Mouse (Mus musculus): ENCODE measurements around the gene Notch2.

The Notch2 gene

DNA sequence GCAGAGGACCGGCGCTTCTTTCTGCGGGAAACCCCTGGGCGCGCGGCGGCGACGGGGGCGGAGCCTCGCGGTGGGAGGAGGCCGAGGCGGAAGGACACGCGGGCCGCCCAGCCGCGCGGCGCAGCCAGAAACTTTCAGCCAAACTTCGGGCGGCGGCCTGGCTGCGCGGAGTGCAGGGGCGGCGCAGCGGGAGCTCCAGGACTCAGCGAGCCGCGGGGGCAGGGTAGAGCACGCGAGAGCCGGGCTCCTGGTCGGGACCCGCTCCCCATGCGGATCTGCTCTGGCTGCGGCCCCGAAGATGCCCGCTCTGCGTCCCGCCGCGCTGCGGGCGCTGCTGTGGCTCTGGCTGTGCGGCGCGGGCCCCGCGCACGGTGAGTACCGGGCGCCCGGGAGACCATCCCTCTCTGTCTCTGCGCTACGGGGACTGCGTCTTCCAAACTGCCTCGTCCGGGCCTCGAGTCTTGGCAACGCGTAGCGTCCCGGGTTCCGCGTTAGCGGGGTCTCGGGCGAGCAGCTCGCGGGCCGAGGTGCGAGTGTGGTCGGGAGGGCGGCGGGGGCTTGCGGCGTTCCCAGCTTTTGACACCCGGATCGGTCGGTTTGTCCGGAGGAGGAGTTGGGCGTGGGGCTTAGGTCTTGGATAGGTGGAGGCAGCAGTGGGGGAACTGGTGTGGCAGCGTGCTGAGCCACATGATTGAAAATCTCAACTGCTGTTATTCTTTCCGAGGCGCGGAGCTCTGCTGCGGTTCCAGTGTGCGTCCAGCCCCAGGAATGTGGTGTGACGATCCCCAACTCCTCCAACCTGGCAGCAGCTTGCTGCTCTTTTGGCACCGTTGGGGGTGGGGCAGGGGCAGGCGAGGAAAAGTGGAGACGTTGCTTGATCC is at the start of gene Notch2:
Gene Notch2 (plus strand): TSS at position 127 of the 881 bp plus-strand sequence.
- DNase-seq, result peak; percentile 88 to 90

DNA sequence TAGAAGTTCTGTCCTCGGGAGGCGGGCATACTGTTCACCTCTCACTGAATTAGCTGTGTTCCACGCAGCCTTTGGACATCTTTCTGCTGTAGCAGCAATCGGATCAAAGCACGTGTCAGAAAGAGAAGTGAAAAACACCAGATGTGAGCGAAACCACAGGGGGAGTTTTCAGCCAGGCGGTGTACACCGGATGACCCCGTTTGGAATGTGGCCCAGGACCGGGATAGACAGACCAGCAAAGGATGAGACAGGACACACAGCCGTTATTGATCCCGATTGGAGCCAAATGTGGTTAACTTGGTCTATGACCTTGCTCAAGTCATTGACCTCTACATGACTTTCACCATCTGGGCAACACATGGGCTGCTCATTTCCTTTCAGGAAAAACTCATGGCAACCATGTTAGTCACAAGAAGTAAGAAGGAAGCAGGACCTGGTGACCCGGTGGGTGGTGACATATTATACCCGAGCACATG is 48.4 kb upstream of the Notch2 start:
- DNase-seq, result peak in 1 of 2 experiments; percentile 16

DNA sequence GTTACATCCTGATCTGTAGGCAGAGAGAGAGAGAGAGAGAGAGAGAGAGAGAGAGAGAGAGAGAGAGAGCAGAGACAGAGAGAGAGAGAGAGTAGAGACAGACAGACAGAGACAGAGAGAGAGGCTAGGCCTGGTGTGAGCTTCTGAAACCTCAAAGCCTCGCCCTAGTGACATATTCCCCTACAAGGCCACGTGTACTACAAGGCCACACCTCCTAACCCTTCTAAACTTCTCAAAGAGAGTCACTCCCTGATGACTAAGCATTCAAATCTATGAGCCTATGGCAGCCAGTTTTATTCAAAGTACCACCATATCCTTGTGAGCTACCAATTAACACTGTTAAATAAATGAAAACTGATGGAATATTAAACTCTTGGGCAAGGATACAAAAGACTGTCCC is 45.7 kb upstream of the Notch2 start:
- no peak for DNase-seq

DNA sequence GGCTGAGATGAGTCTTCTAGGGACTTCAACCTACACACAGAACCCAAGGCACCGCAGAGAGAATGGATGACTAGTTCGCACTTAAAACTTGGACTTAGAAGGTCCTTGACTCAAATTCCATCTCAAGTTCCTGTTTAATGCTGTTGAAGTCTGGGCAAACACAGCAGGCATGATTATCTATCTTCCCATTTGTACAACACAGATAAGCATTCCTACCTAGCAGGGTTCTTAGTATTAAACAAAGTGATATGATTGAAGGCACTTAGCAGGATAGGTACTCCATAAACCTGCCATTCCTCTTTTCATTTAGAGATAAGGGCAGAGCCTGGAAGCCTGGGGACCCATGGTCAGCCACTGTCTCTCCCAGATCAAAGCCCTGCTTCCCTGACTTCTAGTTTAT is 45.1 kb upstream of the Notch2 start:
- no peak for DNase-seq

DNA sequence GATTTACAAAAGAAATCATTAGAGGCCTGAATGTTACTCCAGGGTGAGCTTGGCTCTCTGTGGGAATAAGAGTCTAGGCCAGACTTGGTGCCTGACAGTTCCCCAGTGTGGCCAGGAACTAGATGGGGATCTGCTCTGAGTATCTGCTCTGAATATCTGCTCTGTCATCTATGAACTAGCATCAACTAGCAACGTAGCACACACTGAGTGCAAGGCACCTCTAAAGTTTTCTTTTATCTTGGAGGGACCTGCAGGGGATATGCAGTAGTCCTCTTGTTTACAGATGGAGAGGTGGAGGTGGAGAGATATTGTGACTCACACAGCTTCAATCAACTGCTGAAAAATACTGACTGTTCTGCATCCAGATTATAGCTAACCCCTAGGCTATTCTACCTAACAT is 44.3 kb upstream of the Notch2 start:
- DNase-seq, result no peak

DNA sequence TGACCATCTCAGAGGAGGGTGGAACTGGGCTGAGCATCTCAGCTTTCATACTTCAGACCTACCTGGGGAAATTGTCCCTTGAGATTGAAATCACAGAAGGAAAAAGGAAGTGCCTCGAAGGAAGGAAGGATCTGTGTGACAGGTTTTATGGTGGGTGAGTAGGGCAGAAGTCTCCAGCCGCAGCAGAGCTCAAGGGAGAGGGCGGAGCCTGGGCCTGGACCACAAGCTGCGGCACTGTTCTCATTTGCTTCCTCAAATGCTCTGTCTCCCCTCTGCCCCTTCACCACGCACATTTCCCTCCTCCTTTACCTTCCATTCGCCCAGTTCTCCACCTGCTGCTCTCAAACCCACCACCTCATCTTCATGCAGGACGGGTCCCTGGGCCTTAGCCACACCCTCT is 42.2 kb upstream of the Notch2 start:
- DNase-seq, result peak; percentile 9 to 25

DNA sequence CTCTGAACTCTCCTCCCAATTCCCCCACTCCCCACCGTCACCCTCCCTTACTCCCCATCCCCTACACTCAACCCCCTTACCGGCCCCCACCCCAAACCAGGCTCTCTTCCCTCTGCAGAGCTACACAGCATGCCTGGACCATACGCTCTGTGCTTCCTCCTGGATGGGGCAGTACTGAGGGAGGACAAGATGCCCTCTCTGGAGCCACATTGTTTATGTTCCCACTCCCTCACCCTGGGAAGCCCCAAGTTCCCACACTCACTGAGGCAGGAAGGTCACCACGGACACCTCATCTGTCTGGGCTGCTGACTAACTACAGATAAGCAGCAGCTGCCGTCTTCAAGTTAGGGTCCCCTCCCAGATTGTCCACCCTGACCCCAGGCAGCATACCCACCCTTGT is 41.1 kb upstream of the Notch2 start:
- DNase-seq, result no peak

DNA sequence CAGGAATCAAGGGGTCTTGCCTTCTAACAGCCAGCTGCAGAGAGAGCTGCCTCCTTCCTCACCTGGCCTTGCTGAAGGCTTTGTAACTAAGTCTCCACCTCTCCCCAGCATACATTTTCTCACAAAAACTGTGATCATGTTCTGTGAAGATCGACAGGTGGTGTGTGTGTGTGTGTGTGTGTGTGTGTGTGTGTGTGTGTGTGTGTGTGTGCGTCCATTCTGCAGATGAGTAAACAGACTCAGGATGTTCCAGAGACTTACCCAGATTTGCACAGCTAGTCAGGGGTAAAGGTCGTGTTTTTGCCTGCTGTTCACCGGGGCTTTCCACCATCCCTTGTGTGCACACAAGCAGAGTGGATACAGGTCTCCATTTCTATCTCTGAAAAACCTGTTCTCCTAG is 40.6 kb upstream of the Notch2 start:
- DNase-seq, result no peak

DNA sequence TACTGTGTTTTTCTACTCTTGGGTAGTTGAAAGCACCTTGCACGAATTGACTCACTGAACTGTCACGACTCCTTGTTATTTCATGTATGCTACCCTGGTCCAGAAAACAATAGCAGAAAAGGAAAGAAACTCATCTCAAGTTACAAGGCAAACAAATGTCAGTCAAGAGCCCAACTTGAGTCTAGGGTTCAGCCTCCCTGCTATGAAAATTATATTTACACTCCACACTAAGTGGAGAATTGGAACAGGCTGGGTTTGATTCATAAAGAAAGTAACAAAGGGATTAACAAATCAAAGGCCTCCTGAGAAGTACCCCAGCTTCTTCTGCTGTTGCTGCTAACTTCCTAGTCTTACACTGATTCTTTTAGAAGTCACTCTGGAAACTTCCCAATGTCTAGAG is 40.0 kb upstream of the Notch2 start:
- no peak for DNase-seq

DNA sequence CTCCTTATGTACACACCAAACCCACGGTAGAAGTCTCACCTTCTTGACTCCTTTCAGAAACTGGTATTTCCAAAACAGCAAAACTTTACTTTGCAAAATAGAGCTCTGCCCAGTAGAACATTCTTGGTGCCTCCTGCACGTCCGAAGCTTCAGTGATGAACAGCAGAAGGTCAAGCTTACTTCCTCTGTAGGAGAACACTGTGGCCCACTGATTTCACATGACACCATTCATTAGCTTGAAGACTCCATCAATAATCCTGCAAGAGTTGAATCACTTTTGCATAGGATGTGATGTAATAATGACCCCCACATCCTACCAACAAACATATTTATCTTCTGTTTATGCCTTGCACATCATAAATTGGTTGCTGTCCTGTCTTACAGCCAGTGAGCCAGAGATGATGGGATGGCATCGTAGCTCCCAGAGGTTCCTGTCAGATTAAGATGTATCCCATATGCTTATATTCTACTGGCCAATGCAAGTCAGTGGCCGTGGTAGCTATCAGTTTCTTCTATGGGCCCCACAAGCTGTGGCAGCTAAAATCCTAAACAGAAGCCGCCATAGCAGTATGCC is 39.0 kb upstream of the Notch2 start:
- no peak for DNase-seq

DNA sequence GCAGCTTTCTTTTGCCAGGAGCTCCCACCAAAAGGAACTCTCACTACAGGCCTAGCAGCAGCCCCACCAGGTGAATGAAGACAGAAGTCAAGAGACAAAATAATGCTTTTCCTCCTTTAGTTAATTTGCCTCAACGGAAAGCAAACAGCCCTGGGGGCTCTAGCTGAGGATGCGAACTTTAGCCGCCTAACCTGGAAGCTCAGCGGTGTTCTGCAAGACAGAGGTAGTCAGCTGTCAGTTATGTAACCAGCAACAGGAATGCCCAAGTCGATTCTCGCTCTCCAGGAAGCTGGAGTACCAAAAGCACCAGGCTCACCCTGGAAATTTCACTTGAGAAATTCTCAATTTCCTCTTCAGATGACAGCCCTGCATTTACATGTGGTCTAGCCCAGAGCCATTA is 36.6 kb upstream of the Notch2 start:
- DNase-seq, result no peak

DNA sequence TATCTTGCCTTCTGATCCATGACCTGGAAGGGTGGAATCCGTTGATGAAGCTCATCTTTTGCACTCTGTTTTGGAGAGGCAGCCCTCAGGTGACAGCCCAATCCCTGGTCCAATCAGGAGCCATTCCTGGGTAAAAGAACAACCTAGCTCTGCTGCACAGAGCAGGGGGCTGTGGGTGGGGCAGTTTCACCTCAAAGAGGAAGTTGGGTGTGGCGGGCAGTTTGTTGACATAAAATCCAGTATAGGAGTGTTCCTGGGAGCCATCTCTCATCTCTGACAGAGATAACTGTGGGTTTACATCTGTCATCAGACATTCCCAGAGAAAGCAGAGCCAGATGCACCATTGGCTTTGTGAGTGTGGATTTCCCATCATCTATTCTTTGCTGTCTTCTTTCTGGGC is 34.6 kb upstream of the Notch2 start:
- no peak for DNase-seq

DNA sequence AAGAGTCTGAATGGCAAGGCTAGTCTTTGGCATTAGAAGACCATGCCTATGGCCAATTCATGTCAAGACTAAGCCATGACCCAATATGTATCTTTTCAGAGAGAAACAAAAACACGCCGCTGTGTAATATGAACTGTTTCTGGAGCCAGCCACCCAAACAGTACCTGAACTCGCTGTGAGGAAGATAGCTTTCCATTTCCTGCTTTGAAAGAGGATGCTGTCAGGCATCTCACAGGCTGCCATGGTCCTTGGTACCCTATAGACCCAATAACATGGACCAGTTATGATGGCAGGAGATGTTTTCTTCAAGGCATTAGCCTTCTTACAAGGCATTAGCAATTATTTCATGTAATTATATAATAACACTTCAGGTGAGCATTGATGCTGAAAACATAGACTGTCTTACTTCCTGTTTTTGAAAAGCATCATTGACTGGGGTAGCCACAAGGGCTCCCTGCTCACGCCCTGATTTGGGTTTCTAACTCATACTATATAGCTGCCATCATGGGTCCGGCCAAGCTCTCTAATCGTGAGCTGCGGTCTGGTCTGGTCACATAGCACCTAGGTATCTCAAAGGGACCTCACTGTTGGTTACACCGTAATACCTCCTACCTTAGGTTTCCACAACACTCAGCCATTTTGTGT is 32.5 kb upstream of the Notch2 start:
- DNase-seq, result no peak

DNA sequence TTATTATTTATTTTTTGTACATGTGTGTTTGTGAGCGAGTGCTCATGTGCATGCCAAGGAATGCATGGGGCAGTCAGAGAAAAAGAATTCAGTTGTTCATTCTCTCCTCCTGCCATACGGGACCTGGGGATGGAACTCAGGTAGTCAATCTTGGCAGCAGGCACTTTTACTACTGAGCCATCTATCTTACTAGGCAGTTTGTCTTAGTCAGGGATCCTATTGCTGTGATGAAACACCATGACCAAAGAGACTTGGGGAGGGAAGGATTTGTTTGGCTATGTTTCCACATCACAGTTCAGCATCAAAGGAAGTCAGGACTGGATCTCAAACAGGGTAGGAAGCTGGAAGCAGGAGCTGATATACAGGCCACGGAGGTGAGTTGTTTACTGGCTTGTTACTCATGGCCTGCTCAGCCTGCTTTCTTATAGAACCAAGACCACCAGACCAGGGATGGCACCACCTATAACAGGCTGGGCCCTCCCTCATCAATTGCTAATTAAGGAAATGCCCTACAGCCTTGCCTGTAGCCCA is 31.9 kb upstream of the Notch2 start:
- no peak for DNase-seq

DNA sequence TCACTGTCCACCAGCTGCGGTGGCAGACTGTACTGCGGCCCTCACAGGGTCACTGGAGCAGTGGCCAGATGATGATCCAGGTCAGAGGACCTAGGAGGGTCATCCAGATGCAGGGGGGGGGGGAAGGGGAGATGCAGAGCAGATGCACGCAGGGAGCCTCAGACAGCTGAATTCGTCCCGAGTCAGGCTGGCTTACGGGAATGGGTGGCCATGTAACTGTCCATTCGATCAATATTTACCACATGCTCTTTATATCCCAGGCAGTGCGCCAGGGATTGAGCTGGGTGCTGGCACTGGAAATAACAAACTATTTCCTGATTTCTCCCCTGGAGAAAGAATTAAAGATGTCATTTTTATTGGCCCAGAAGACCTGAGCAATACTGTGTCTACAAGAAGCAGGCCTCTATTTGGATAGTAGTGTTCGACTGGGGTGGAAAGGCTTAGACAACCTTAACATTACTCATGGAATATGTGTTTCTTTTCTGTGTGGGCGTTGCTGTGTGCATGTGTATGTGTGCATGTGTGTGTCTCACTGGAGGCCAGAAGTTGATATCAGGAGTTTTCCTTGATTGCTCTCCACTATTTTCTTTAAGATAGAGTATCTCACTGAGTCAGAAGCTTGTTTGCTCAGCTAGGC is 28.3 kb upstream of the Notch2 start:
- no peak for DNase-seq

DNA sequence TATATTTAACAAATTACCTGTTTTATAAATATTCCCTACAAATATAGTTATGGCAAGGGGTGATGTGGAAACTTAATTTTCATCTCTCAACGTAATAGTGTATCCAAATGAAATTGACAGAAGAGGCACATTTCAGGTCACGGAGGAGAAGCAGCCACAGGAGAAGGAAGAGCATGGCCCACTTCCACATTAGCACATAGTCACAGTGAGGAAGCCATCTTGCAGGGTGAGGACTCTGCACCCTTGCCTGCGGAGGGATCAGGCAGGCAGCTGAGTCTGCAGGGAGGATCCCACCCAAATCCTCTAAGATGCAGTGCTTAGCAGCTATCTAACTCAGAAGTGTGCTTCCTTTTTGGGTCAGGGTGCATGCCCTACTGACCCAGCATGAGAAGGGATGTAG is 27.6 kb upstream of the Notch2 start:
- no peak for DNase-seq

DNA sequence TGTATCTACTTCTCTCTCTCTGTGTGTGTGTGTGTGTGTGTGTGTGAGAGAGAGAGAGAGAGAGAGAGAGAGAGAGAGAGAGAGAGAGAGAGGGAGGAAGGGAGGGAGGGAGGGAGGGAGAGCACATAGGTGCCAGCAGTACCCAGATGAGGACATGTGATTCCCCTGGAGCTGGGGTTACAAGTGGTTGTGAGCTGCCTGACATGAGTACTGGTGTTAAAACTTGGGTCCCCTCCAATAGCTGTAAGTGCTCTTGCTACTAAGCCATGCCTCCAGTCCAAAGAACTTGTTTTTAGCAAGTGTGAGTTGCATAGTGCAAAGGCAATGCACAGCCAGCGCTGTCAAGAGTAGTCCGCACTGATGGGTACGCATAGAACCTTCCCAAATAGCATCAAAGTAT is 26.2 kb upstream of the Notch2 start:
- no peak for DNase-seq

DNA sequence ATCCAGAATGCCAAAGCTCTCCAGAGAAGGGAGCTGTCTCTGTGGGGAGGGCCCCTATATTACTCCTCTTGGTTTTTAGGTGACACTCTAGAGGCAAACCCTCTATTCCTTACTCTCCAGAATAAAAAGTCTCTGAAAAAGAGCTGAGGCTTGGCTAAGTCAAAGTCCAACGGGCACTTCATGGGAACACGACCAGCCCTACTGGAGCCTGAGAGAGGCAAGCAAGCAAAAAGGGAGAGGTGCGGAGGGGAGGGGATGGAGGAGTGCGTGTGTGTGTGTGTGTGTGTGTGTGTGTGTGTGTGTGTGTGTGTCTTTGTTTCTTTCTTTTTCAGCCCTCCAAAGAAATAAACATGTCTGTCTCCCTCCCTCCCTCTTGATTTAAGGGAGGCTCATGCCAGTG is 24.6 kb upstream of the Notch2 start:
- no peak for DNase-seq

DNA sequence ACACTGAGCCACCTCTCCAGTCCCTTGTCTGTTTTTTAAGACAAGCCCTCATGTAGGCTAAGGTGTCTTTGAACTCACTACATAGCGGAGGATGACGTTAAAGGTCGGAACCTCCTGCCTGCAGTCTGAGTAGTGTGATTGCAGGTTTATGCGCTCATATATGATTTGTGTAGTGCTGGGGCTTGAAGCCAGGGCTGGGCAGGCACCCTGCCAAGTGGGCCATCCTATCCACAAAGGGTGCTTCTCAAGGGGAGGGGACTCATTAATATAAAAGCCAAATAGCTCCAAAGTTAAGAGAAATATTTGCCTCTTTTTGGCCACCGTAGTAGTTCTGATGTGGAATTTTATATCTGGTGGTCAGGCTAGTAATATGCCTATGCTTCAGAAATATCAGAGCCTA is 22.8 kb upstream of the Notch2 start:
- no peak for DNase-seq

DNA sequence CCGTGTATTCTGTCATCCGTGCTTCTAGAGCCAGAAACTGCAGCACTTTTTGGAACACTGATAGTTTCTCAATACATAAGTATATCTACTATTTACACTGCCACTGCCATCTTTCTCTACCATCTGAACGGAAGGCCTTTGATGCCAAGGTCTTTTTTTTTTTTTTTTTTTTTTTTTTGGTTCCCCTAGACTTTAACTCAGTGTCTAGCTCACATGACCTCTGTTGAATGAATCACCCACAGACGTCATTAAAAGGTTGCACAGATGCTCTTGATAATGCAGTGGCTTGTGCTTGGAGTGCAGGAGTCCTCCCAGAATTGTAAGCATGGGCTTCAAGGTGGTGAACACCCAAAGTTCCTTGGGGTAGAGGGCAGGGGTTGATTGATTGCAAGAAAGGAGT is 21.0 kb upstream of the Notch2 start:
- DNase-seq, result no peak

DNA sequence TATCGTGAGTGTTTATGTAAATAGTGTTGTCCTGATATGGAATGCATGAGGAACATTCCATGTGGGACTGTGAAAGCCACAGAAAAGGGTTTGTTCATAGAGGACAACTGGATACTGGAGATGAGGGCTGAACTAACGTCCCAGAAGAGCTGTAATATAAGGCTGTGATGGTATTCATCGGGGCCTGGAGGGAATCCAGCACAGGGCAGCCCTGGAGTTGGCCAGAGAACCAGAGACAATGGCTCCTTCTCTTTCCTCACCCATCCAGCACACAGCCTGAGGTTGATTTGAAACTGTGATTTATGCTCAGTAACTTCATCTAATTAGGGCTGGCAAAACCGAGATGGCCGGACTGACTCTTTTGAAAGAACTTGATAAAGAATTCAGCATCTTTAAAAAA is 20.1 kb upstream of the Notch2 start:
- no peak for DNase-seq

DNA sequence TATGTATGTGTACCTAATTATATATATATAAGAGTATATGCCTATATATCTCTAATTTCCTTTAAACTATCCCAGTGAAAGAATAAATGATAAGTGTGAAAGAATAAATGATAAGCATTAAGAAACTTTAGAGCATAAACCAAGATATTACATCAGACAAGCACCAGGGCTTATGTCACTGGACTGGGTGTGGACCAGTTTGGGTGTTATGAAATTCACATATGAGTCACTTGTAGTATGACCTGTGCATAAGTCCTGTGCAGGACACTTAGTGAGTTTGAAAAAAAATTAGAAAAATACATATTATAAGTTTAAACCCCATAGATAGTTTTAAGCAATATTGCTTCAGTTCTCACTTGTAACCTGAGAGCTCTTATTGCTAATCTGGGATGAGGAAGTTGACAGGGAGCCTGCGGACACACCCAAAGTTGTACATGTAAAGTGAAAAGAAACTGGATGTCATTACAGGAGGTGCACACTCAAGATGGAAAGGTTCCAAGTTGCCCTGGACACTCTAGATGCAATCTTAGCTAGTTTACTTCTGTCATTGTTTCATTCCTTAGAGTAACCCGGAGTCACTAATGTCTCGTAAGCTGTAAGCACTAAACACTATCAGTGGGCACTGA is 19.3 kb upstream of the Notch2 start:
- DNase-seq, result no peak

DNA sequence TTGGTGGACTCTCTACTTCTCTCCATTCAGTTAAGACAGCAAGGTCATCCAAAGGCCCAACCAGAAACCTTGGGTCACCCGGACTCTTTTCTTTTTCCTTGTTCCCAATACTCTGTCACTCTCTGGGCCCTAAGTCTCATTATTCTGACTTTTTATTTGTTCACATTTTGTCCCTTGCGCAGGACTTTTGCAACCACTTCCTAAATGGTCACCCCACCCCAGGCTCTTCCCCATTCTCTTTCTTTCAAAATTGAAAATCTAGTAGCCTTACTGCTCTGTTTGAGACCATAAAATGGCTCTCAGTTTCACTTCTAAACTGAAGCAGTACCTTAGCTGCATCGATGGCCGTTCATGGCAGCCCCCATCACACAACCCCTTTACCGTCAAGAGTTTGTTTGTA is 18.5 kb upstream of the Notch2 start:
- no peak for DNase-seq
